In genomic region chrX:137038502-137038901, GRCm38 (mm10) we compare ENCODE assay signal across 8 mouse cellular contexts. TPM values are rescaled to one million over a fixed set of nuclear protein-coding genes. Genes with fewer than 3 reads are reported as not detected.
DNase-seq lines count a peak whose midpoint lies in the region; ATAC-seq and TF ChIP-seq lines count a peak whose summit lies in the region.

No protein-coding gene starts in this region.

- peak overlapping the region; percentile 58 for H3K4me2 ChIP-seq in kidney, postnatal 0 days (ENCODE audit: low read length)

- 0 out of 2 replicates have a peak, but pooled peaks have one; percentile 12 for ATAC-seq in kidney, postnatal 0 days (replicated peaks; ENCODE audit: low FRiP score, low read depth)
- ATAC-seq in inflammation-experienced regulatory T-cells, adult 6 months = peak; percentile 23

- no peaks in the 10 kb centered on the region for H3K27me3 ChIP-seq in kidney, postnatal 0 days (ENCODE audit: insufficient read depth, low read length)

- no peaks in the 10 kb centered on the region for H3K9me3 ChIP-seq in kidney, postnatal 0 days (replicated peaks; ENCODE audit: low read length)

- TF ChIP-seq POLR2A in cortical plate, adult 2 months (IDR thresholded peaks at IDR 0.05; ENCODE audit: extremely low read depth, insufficient read depth, low read length) = no peak

- TF ChIP-seq CTCF in kidney, postnatal 0 days (IDR thresholded peaks at IDR 0.05; ENCODE audit: low read depth) = no peak
- no peak for TF ChIP-seq CTCF in cortical plate, adult 2 months (IDR thresholded peaks at IDR 0.05; ENCODE audit: extremely low read depth, insufficient read depth, low read length)

- no peak overlapping the region; the same call in 1 of the 2 replicates for H3K9ac ChIP-seq in kidney, postnatal 0 days (ENCODE audit: low read depth, low read length)

- 50% methylated on average over 7 of the region's 7 CpGs for WGBS in kidney, postnatal 0 days

- H3K4me1 ChIP-seq in kidney, postnatal 0 days (replicated peaks; ENCODE audit: insufficient read depth, low read length) = no peaks in the 10 kb centered on the region
- H3K4me1 ChIP-seq in cortical plate, adult 2 months (ENCODE audit: control insufficient read depth, insufficient read depth, low read length) = no peaks in the 10 kb centered on the region; the same call in 1 of the 2 replicates

- H3K36me3 ChIP-seq in kidney, postnatal 0 days (ENCODE audit: insufficient read depth, low read length) = no peaks in the 10 kb centered on the region

- H3K27ac ChIP-seq in kidney, postnatal 0 days = peak overlapping the region; percentile 83
- H3K27ac ChIP-seq in cortical plate, adult 2 months (ENCODE audit: insufficient read depth, low read length) = 0 out of 2 replicates have a peak overlapping the region, but pooled peaks have one; percentile 96

- H3K4me3 ChIP-seq in kidney, postnatal 0 days (replicated peaks; ENCODE audit: low read depth, low read length) = peak overlapping the region; percentile 48; the same call in 1 of the 2 replicates
- H3K4me3 ChIP-seq in cortical plate, adult 2 months (ENCODE audit: insufficient read depth, low read length) = peak overlapping the region; percentile 83

- DNase-seq in kidney, postnatal 0 days (ENCODE audit: low spot score) = no peak
- no peak for DNase-seq in kidney, adult 9 months
- DNase-seq in neural tube, embryonic 10.5 days (ENCODE audit: extremely low spot score, low spot score) = peak; percentile 14
- DNase-seq in testis, postnatal 10 days (ENCODE audit: low spot score) = no peak
- no peak for DNase-seq in urinary bladder, postnatal 4 days (ENCODE audit: low spot score in 2 of 2)
- no peak for DNase-seq in gastrocnemius, postnatal 4 days (ENCODE audit: low spot score in 2 of 2)

RNA-seq across cellular contexts. Expression of gene Slc25a53, which starts 0.4 kb away (rescaled TPM):
- polyA plus RNA-seq in kidney, postnatal 0 days (2015; fragmentation: Nextera tagmentation; extraction: Ambion mirVana) = 9.5 and 9.9 TPM in 2 replicates
- 20.7 and 21.0 TPM in 2 replicates for polyA plus RNA-seq in cortical plate, adult 2 months (2012; rRNA removed)
- 10 to 100 TPM in 1 of 3 experiments, 1 to 10 TPM in 2; 5.3 to 12.8 (median 6.4) TPM for polyA plus RNA-seq in inflammation-experienced regulatory T-cells, adult 6 months (2017; shearing (Covaris generic))
- 1 to 10 TPM; 5.9 to 8.3 TPM for total RNA-seq in gastrocnemius, postnatal 4 days (2021)

RNA-seq across cellular contexts. Expression of gene Fam199x, which starts 10.9 kb away (rescaled TPM):
- 8.4 and 9.1 TPM in 2 replicates for polyA plus RNA-seq in kidney, postnatal 0 days (2015; fragmentation: Nextera tagmentation; extraction: Ambion mirVana)
- 3.0 and 3.1 TPM in 2 replicates for polyA plus RNA-seq in cortical plate, adult 2 months (2012; rRNA removed)
- polyA plus RNA-seq in inflammation-experienced regulatory T-cells, adult 6 months (2017; shearing (Covaris generic)) = 1 to 10 TPM; 3.0 to 5.2 (median 4.1) TPM
- 1 to 10 TPM; 4.5 to 5.6 TPM for total RNA-seq in gastrocnemius, postnatal 4 days (2021)

RNA-seq across cellular contexts. Expression of gene Zcchc18, which starts 45.5 kb away (rescaled TPM):
- polyA plus RNA-seq in kidney, postnatal 0 days (2015; fragmentation: Nextera tagmentation; extraction: Ambion mirVana) = 20.5 and 22.0 TPM in 2 replicates
- 239 and 250 TPM in 2 replicates for polyA plus RNA-seq in cortical plate, adult 2 months (2012; rRNA removed)
- 10 to 100 TPM; 51.8 to 54.5 (median 53.6) TPM for polyA plus RNA-seq in inflammation-experienced regulatory T-cells, adult 6 months (2017; shearing (Covaris generic))
- total RNA-seq in gastrocnemius, postnatal 4 days (2021) = under 1 TPM; 0.22 to 0.39 TPM
